Mouse (Mus musculus): ENCODE results near the gene Psmc2.

DNA sequence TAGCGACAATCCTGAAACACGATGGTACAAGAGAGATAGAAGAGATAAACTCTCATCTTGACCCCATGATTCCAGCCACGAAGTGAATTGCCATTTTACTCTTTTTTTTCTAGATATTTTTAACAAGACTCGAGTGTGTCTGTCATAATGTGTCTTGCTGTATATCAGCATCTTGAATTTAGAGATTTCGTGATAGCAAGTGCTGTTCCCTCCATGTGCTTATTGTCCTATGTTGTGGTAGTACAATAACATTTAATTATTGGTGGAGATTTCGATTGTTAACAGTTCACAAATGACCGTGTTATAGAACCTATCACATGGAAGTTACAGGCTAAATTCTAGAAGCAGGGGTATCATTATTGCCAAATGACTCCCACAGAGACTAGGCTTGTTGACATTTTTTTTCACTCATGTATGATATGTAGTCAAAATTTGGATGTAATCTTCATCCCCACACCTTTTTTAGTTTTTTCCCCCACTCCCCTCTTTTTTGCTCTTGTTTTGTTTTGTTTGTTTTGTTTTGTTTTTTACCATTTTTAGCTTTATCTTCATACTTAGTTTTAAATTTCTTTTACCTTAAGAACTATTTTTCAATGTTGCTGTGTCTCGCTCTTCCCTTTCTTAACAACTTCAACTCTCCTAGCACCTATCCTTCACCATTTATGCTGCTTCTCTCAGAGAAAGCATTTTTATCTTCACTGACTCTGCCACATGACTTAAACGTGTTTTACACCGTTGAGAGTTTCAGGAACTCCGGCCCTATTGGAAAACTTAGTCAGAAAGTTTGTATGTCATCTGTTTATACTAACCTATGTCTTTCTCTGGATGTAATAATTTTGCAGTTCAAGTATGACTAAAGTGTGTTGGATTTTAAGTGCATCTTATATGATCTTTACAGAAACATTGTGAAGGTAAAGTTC is 2.4 kb downstream of the Psmc2 start:
- no peak for TF ChIP-seq GATA1 (IDR thresholded peaks at IDR 0.05; ENCODE audit: borderline replicate concordance, low read length)
- no peak for TF ChIP-seq FLI1 (IDR thresholded peaks at IDR 0.05; ENCODE audit: low read length)
